Mouse (Mus musculus): Measurements from ENCODE around the gene Pla2g1b.
A peak's percentile ranks its signal among the peaks of the same experiment; 100 is the strongest.
"Not testable (repeated sequence)": the region's sequence is repeated elsewhere in the genome, so short reads cannot be mapped to it uniquely, and the experiment has no call there.

Gene Pla2g1b

GRCm38 (mm10) chr5:115484996-115485395 is 18.9 kb downstream of the Pla2g1b start:
- no peak for DNase-seq

GRCm38 (mm10) chr5:115485489-115486205 is 19.6 kb downstream of the Pla2g1b start:
- DNase-seq: no peak

- DNase-seq: no peak
Measured at GRCm38 (mm10) chr5:115486726-115487125, 20.7 kb downstream of the Pla2g1b start.

GRCm38 (mm10) chr5:115487353-115487752 is 21.3 kb downstream of the Pla2g1b start:
- no peak for DNase-seq

GRCm38 (mm10) chr5:115487942-115488580 is 22.0 kb downstream of the Pla2g1b start:
- no peak for DNase-seq

- peak; percentile 80 for DNase-seq
Measured at GRCm38 (mm10) chr5:115488841-115489698, 23.0 kb downstream of the Pla2g1b start.

GRCm38 (mm10) chr5:115489699-115490637 is 23.9 kb downstream of the Pla2g1b start:
- DNase-seq: peak; percentile 83 to 84

- no peak for DNase-seq
Measured at GRCm38 (mm10) chr5:115490638-115491000, 24.6 kb downstream of the Pla2g1b start.

GRCm38 (mm10) chr5:115491076-115491475 is 25.0 kb downstream of the Pla2g1b start:
- DNase-seq: no peak

GRCm38 (mm10) chr5:115491771-115492322 is 25.8 kb downstream of the Pla2g1b start:
- peak; percentile 30 to 51 for DNase-seq

GRCm38 (mm10) chr5:115492711-115493335 is 26.8 kb downstream of the Pla2g1b start:
- no peak for DNase-seq

GRCm38 (mm10) chr5:115493441-115493840 is 27.4 kb downstream of the Pla2g1b start:
- DNase-seq: no peak

- not testable (repeated sequence) for DNase-seq
Measured at GRCm38 (mm10) chr5:115495618-115496017, 29.6 kb downstream of the Pla2g1b start.

- DNase-seq: no peak
Measured at GRCm38 (mm10) chr5:115497033-115497432, 31.0 kb downstream of the Pla2g1b start.

- DNase-seq: no peak
Measured at GRCm38 (mm10) chr5:115498307-115499240, 32.5 kb downstream of the Pla2g1b start.

- no peak for DNase-seq
Measured at GRCm38 (mm10) chr5:115500383-115500935, 34.4 kb downstream of the Pla2g1b start.

- DNase-seq: no peak
Measured at GRCm38 (mm10) chr5:115503035-115503434, 37.0 kb downstream of the Pla2g1b start.

- not testable (repeated sequence) for DNase-seq
Measured at GRCm38 (mm10) chr5:115505617-115506016, 39.6 kb downstream of the Pla2g1b start.

GRCm38 (mm10) chr5:115506454-115507201 is 40.6 kb downstream of the Pla2g1b start, which contains the start of gene Pxn:
TSS of gene Pxn (plus strand) at chr5:115506676.
- peak; percentile 93 to 95 for DNase-seq

Measured in thymus, postnatal 36 days (tissue).